Mouse (Mus musculus) CD8-positive naive resting alpha-beta T cell, adult 57 days (primary cell): ENCODE results near the gene Fetub. TPM values are rescaled to one million over a fixed set of nuclear protein-coding genes. Genes with fewer than 3 reads are reported as not detected.

ENCODE experiments used
- total RNA-seq: library from RNA; stranded (reverse); gene quantifications from one replicate; pipeline ENCODE4 v1.2.4, GENCODE M21; 2023

Fetub gene
- not detected for total RNA-seq

DNA sequence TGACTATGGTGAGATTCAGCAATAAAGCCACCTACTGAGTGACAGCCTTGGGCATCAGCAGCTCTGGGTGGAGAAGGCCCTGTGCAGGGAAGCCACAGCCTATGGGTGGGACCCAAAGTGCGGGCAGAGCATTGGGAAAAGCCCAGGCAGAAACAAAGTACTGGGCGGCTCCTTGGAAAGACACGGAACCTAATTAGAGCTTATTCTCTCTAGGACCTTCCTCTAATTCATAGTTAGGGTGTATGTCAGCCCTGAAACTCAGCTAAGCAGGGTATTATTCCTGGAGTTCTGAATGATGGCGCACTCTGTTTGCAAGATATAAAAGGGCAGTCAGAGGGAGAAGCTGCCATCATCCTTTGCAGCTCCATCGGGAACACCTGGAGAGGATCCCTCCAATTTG is at the start of gene Fetub:
Fetub (plus strand) TSS at position 301 of the 400 bp plus-strand sequence.

DNA sequence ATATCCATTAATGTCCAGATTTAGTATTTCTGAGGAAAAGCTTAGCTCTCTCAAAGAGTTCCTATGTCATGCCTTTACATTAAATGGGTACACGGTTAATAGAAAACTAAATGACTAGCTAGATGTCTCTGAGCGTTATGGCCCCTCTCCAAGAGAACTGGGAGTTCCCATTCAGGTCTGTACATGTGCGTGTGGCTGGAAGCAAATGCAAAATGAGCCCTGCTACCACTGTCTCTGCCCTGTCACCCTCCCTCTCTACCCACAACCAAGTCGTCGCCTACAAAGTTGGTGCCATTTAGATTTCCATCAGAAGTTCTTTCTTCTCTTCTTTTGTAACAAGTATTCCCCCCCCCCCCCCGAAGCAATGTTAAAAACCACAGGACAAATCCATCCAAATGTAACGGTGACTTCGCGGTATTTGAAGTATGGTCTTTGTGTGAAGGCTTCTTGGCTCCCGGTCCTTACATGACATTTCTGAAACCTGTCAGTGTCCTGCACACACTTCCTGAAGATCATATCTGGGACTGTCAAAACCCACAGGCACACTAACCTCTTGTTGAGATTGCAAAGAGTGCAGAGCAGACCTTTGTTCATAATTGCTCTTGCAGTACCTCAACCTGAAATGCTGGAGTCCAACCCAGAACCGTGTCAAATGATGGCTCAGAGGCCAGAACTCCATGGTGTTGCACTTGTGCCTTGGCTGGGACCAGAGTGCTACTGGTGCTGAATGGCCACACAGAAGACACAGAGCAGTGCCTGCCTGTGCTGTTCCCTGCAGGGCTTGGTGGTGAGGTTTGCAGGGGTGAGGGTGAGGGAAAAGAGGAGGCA is 27.2 kb upstream of the Fetub start, which contains the start of gene Ahsg:
Ahsg (plus strand) TSS at position 595 of the 828 bp plus-strand sequence.

DNA sequence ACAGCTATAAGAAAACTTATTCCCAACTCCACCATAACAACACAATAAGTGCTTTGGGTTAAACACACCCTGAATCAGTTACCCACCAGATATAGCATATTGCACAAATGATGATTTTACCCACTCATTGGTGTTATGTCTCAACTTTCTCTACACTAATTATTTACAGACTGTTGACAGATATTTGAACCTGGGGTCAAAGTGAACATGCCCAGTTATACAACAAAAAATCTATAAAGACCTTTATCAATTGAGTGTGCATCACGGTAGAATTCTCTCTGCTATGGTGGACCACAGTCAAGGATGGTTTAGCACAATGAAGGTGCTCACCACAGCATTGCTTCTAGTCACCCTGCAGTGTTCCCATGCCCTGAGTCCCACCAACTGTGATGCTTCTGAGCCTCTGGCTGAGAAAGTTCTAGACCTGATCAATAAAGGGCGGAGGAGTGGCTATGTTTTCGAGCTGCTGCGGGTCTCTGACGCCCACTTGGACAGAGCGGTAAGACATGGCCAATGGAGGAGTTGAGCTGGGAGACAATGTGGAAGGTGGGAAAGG is 32.8 kb downstream of the Fetub start, which contains the start of gene Hrg:
Hrg (plus strand) TSS at position 233 of the 556 bp plus-strand sequence.

Other genes starting within 250 kb of the Fetub start
- not detected for gene Crygs, start 106.8 kb upstream of the Fetub start, total RNA-seq
- gene Tbccd1, start 60.7 kb upstream of the Fetub start, total RNA-seq: 15.9 TPM
- 47.6 TPM for gene Dnajb11, start 60.5 kb upstream of the Fetub start, total RNA-seq
- gene Ahsg, start 27.1 kb upstream of the Fetub start, total RNA-seq: not detected
- gene Hrg, start 32.7 kb downstream of the Fetub start, total RNA-seq: not detected
- gene Kng2, start 111.1 kb downstream of the Fetub start, total RNA-seq: not detected
- gene Kng1, start 139.5 kb downstream of the Fetub start, total RNA-seq: not detected
- gene Eif4a2, start 189.1 kb downstream of the Fetub start, total RNA-seq: 1,147 TPM
- gene Rfc4, start 209.4 kb downstream of the Fetub start, total RNA-seq: 10.1 TPM
- not detected for gene Adipoq, start 228.2 kb downstream of the Fetub start, total RNA-seq